Mouse (Mus musculus): ENCODE measurements around the gene Spata48.

Gene Spata48

GRCm38 (mm10) chr11:11461635-11462560, at the start of gene Spata48, which contains the start of gene Zpbp:
TSS of gene Spata48 (plus strand) at chr11:11462094.
TSS of gene Zpbp (minus strand) at chr11:11462408.
- DNase-seq (ENCODE audit: low read depth, low spot score) = peak; percentile 96

DNA sequence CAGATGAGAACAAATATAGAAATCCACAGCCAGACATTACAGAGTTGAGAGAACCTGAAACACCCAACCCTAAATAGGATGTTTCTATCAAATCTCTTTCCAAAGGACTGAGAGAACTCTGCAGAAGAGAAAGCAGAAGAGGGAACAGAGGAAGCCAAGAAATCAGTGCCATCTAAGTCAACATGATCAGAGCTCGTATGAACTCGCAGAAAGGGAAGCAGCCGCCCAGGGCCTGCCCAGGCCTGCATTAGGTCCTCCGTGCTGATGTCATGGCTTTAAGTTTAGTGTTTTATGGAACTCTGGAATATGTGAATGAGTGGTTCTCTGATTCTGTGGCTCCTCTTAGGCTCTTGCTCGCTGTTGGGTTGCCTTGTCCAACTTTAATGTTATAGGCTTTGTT, 47.7 kb upstream of the Spata48 start:
- no peak for DNase-seq (ENCODE audit: low read depth, low spot score)

- no peak for DNase-seq (ENCODE audit: low read depth, low spot score)
Measured at GRCm38 (mm10) chr11:11417356-11417755, 44.5 kb upstream of the Spata48 start.

GRCm38 (mm10) chr11:11455037-11455436, 6.9 kb upstream of the Spata48 start:
- DNase-seq (ENCODE audit: low read depth, low spot score) = peak; percentile 61

GRCm38 (mm10) chr11:11462561-11462890, 632 bp downstream of the Spata48 start:
- DNase-seq (ENCODE audit: low read depth, low spot score) = no peak

DNA sequence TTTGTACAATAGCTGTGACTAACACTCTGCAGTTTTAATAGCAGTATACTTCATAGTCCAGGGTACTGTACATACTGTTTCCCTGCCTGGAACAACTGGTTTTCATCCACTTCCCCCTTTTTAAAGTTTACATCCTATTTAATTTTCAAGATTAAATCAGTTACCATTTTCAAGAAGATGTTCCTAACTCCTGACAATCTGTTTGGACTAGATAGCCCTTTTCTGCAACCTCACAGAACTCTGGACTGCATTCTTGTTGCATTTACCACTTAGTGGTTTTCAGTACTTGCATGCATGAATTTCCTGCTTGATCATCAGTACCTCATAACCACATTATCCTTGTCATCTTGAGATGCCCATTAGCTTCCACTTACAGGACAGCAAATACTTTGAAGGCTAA, 7.0 kb downstream of the Spata48 start:
- DNase-seq (ENCODE audit: low read depth, low spot score) = no peak

- no peak for DNase-seq (ENCODE audit: low read depth, low spot score)
Measured at GRCm38 (mm10) chr11:11484378-11484777, 22.5 kb downstream of the Spata48 start.

- peak; percentile 81 for DNase-seq (ENCODE audit: low read depth, low spot score)
Measured at GRCm38 (mm10) chr11:11492044-11492443, 30.1 kb downstream of the Spata48 start.

- no peak for DNase-seq (ENCODE audit: low read depth, low spot score)
Measured at GRCm38 (mm10) chr11:11495697-11496096, 33.8 kb downstream of the Spata48 start.

- peak; percentile 42 for DNase-seq (ENCODE audit: low read depth, low spot score)
Measured at GRCm38 (mm10) chr11:11499944-11500343, 38.0 kb downstream of the Spata48 start.

GRCm38 (mm10) chr11:11506187-11506586, 44.3 kb downstream of the Spata48 start:
- no peak for DNase-seq (ENCODE audit: low read depth, low spot score)

GRCm38 (mm10) chr11:11509413-11509812, 47.5 kb downstream of the Spata48 start:
- no peak for DNase-seq (ENCODE audit: low read depth, low spot score)

DNA sequence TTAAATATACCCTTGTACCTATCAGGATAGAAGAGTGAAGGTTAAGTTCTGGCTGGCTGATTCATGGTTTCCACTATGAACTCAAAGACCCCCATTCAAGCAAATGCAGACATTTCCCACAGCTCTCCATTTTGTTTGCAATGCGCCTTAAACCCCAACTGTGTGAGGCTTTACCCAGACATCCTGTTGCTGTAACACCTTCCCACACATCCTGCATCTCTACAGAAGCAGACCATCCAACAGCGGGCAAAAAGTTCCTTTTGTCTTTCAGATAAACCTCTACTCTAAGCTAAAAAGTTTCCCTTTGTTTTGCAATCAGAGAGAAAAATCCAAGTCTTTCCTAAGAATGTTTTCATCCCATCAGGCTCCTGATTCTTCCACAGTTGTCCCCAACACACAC, 50.2 kb downstream of the Spata48 start:
- peak; percentile 5 for DNase-seq (ENCODE audit: low read depth, low spot score)

GRCm38 (mm10) chr11:11513008-11513799, 51.3 kb downstream of the Spata48 start:
- DNase-seq (ENCODE audit: low read depth, low spot score) = no peak

DNA sequence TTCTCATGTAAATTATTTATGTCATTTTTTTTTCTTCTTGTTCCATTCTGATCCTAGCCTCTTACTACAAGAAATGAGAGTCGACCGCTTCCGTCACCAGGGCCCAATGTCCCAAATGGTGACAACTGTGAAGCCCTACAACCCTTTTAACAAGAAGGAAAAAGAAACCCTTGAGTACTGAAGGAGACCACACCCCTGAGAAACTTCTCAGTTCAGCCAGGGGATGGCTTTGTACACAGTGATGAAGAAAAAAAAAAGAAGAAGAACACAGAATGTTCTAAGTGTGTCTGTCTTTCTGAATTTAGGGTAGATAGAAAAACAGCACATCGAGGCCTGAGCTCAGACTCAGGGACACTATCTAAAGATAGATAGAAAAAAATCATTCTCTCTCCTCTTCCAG, 53.0 kb downstream of the Spata48 start:
- no peak for DNase-seq (ENCODE audit: low read depth, low spot score)

DNA sequence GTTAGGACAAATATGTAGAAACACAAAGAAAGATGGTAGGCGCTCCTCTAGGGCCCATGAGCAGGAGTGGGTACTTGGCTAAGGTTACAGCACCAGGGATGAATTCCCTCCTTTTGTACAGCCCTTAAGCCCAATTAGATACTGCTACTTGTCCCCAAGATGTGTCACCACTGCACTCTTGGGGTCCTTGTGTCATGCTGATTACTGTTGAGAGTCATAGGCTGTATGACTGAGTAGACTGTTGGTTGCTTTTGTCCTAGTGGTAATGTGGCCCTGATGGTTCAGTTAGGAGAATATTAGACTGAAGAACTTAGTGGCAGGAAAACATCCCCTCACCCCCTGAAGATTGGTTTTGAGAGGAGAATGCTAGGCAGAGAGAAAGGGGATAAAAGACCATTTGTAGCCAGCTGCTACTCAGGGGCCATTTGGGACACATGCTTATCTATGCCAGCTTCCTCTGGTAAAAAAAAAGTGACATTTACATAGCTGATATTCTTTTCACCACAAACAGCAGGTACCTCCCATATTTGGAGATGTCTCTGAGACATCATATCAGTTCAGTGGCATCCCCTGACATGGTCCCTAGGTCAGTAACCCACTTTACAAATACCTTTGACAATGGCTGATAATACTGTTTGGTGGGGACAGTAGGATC, 56.0 kb downstream of the Spata48 start:
- DNase-seq (ENCODE audit: low read depth, low spot score) = no peak

DNA sequence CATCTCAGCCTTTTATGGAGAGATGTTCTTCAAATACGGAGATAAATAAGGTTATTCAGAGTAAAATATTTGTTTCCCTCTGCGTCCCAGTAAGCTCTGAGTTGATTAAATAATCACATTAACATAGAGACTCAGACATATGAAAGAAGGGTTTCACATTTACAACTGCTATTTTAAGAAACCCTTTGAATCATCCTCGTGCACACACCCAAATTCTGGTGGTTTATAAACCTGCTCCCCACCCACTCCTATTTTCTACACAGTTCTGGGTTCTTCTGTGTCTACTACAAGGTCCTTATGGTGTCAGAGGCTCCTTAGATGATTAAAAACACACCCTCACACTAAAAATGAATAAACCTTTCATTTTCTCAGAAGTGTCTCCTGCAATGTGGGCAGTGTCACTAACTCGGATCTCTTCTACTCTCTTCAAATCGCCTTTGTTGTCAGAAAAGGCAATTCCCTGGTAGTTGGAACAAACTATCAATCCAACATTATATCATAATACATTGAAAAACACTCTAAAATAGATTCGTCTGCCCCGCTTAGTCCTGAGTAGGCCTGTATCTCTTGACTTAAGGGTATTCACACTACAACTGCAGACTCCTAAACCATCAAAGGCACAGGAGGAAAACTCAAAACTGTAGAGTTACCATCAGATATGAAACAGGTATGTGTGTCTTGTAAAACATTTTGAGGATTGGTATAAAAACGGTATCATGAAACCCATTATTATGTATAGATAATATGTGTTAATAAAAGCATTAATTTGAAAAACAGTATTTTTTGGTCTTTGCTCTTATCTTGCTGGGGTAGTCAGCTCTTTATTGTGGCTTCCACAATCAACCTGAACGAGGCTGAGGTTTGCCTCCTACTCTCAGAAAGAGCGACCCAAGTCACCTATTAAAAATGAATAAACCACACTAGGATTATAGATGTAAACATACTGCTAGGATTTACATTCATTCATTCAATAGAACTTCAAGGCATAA, 57.7 kb downstream of the Spata48 start:
- no peak for DNase-seq (ENCODE audit: low read depth, low spot score)

- DNase-seq (ENCODE audit: low read depth, low spot score) = no peak
Measured at GRCm38 (mm10) chr11:11521908-11522441, 60.1 kb downstream of the Spata48 start.

DNA sequence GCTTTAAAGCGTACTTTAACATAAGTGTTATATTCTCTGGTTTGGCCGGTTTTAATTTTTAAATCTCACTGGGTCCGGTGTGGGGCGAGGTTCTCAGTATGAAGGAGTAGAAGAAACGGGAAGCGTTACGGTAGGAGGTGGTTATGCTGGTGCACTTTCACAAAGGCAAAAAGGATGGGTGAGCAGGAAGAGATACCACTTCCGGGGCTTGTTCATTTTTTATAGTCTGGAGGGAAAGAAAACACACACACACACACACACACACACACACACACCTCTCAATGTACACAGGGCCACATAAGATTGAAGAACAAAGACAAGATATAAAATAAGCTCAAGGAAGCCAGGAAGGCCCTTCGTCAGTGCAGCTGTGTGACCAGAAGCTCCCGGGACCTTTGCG, 66.9 kb downstream of the Spata48 start:
- no peak for DNase-seq (ENCODE audit: low read depth, low spot score)

DNA sequence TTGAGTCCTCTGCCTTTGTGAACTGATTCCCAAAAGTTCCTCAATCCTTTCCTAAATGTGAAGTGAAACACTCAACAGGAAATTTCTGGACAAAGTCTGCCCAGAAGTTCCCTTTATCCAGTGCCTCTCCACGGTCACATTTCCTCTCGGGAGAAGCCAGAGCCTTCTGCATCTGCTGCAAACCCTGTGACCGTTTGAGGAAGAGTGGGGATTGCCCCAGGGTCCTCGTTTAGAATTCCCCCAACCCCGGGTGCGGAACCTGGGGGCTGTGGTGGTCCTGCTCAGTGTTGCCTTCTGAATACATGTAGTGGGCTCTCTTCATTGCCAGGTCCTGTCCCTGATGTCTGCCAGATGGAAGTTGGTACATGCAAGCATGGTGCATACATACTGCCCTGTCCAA, 67.3 kb downstream of the Spata48 start:
- DNase-seq (ENCODE audit: low read depth, low spot score) = no peak

DNA sequence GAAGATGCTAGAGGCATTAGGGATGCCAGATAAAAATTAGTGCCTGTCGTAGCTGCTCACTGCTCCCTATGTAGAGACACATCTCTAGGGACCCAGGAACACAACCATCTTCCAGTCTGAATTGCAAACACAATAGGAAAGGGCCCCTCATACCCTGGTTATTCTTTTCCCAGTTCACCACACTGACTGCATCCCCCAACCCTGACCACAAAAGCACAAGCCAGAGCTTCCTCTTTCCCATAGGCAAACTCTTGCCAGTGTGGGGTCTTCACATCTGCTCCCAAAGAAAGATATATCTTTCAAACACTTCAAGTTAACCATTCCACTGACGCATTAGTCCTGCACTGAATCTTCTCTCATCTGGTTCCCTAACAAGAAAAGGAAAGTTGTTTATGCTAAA, 68.2 kb downstream of the Spata48 start:
- DNase-seq (ENCODE audit: low read depth, low spot score) = no peak

All from ZHBTc4 (cell line).